Mouse (Mus musculus) c-Kit-positive CD71-positive TER-119-positive erythroid progenitor cells, embryonic 14.5 days (primary cell): ENCODE results near the gene Gm20388.
"Not testable (repeated sequence)": the region's sequence is repeated elsewhere in the genome, so short reads cannot be mapped to it uniquely, and the experiment has no call there.

Source experiments
- DNase-seq: peaks from one replicate; pipeline ENCODE4 v3.0.0-alpha.2; 2013; ENCODE audit warnings: low spot score

Gm20388 gene

GRCm38 (mm10) chr8:120642031-120642662 is 731.5 kb downstream of the Gm20388 start:
- no peak for DNase-seq

- DNase-seq, result no peak
Measured at GRCm38 (mm10) chr8:120644663-120645062, 734.0 kb downstream of the Gm20388 start.

GRCm38 (mm10) chr8:120647532-120647931 is 736.9 kb downstream of the Gm20388 start, which contains the start of gene 1190005I06Rik:
Gene 1190005I06Rik (minus strand): TSS chr8:120647632.
- DNase-seq, result no peak

GRCm38 (mm10) chr8:120656322-120657052 is 745.8 kb downstream of the Gm20388 start:
- no peak for DNase-seq

GRCm38 (mm10) chr8:120657415-120657814 is 746.8 kb downstream of the Gm20388 start:
- DNase-seq, result no peak

- no peak for DNase-seq
Measured at GRCm38 (mm10) chr8:120664566-120664965, 753.9 kb downstream of the Gm20388 start.

- peak; percentile 52 for DNase-seq
Measured at GRCm38 (mm10) chr8:120665726-120666455, 755.2 kb downstream of the Gm20388 start.

- DNase-seq, result peak; percentile 29
Measured at GRCm38 (mm10) chr8:120666807-120667470, 756.3 kb downstream of the Gm20388 start.

GRCm38 (mm10) chr8:120667561-120668373 is 757.1 kb downstream of the Gm20388 start, which contains the start of the genes Gm27021 and Cox4i1:
Gene Gm27021 (minus strand): TSS chr8:120668079.
Gene Cox4i1 (plus strand): TSS chr8:120668222.
- DNase-seq, result peak; percentile 91

- peak; percentile 26 for DNase-seq
Measured at GRCm38 (mm10) chr8:120668374-120668905, 757.8 kb downstream of the Gm20388 start, which contains the start of gene Emc8. Gene Emc8 (minus strand): TSS chr8:120668573.

- no peak for DNase-seq
Measured at GRCm38 (mm10) chr8:120671775-120672174, 761.1 kb downstream of the Gm20388 start.

GRCm38 (mm10) chr8:120672626-120673229 is 762.1 kb downstream of the Gm20388 start:
- no peak for DNase-seq

- DNase-seq, result no peak
Measured at GRCm38 (mm10) chr8:120673298-120673697, 762.7 kb downstream of the Gm20388 start.

GRCm38 (mm10) chr8:120675718-120676117 is 765.1 kb downstream of the Gm20388 start:
- no peak for DNase-seq

GRCm38 (mm10) chr8:120678447-120678846 is 767.8 kb downstream of the Gm20388 start:
- peak; percentile 72 for DNase-seq

GRCm38 (mm10) chr8:120679629-120680387 is 769.2 kb downstream of the Gm20388 start:
- peak; percentile 53 for DNase-seq

GRCm38 (mm10) chr8:120680405-120680804 is 769.8 kb downstream of the Gm20388 start:
- DNase-seq, result not testable (repeated sequence)

- no peak for DNase-seq
Measured at GRCm38 (mm10) chr8:120681113-120681512, 770.5 kb downstream of the Gm20388 start.

GRCm38 (mm10) chr8:120683602-120684001 is 773.0 kb downstream of the Gm20388 start:
- DNase-seq, result peak; percentile 37

GRCm38 (mm10) chr8:120684082-120684481 is 773.4 kb downstream of the Gm20388 start:
- DNase-seq, result no peak
